Mouse (Mus musculus): ENCODE measurements around the gene Rps6kb1. TPM values are rescaled to one million over a fixed set of nuclear protein-coding genes. Genes with fewer than 3 reads are reported as not detected.

Gene Rps6kb1
- polyA plus RNA-seq, 1 experiment: 31.4 TPM

DNA sequence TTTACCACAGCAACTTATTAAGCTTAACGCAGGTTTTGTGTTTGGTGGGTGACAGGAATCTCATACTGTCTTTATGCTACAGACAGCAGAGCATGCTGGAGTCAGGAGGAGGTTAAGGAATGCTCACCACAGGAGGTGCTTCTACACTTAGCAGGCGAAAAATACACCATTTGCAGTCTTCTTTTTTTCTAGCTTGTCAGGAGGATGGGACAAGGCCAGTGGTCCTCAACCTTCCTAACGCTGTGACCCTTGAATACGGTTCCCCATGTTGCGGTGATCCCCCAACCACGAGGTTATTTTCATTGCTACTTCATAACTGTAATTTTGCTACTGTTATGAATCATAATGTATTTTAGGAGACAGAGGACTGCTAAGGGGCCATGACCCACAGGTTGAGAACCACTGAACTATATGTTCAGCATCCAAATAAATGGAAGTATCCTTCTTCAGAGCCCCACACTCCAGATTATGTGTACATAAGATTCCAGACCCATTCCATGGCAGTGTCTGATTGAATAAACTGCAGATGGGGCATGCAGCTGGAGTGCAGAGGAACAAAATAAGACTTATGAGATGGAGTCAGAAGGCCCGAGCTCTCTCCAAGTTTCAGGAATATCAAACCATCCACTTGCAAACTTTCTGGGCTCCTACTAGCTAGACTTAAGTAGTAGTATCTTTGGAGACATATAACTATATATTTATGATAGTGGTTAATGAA lies 38.1 kb upstream of the Rps6kb1 start:
- WGBS: 75% methylated on average over 7 of the region's 7 CpGs
- TF ChIP-seq POLR2A (IDR thresholded peaks at IDR 0.05; ENCODE audit: borderline replicate concordance, control insufficient read depth, low read depth, low read length): no peak
- TF ChIP-seq CTCF (IDR thresholded peaks at IDR 0.05; ENCODE audit: control insufficient read depth, insufficient read depth, low read length): no peak
- no peak overlapping the region for H3K4me3 ChIP-seq (replicated peaks; ENCODE audit: control insufficient read depth, low read depth, low read length)
- peaks cover 12% of the 10 kb centered on the region for H3K4me1 ChIP-seq (ENCODE audit: control insufficient read depth, insufficient read depth, low read length)
- peak overlapping the region; percentile 83; the same call in 1 of the 2 replicates for H3K27ac ChIP-seq (ENCODE audit: control insufficient read depth, insufficient read depth, low read depth, low read length, poor library complexity)

DNA sequence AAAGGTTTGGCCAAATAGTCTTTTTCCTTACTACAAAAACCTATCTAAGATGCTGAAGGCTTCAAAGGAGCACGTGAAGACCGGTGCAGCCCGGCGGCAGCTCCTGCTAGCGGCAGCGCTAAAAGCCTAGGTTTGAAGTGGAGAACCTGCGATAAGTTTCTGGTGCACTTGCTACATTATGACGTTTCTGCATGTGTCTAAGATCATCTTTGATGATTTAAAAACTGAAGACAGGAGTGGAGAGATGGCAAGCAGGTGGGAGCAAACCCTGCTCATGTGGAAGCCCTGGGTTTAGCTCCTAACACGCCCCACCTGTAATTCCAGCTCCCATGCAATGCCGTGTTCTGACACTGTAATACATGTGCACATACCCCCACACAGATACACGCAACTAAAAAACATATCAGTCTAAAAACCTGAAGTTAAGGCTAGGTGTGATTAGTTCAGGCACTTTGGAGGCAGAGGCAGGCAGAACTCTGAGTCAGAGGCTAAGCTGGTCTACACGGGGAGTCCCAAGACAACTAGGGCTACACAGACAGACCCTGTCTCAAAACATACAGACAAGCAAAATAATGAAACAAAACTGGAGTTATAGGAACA lies 37.4 kb upstream of the Rps6kb1 start:
- WGBS: 39% methylated on average over 12 of the region's 12 CpGs

GRCm38 (mm10) chr11:86581250-86581753 lies 36.7 kb upstream of the Rps6kb1 start:
- Histone ChIP-seq H3K4me3 (replicated peaks; ENCODE audit: control insufficient read depth, low read depth, low read length) (peak overlapping the region; percentile 69), H3K27ac (ENCODE audit: control insufficient read depth, insufficient read depth, low read depth, low read length, poor library complexity) (peak overlapping the region; percentile 83), H3K4me1 (ENCODE audit: control insufficient read depth, insufficient read depth, low read length) (peaks cover 12% of the 10 kb centered on the region)
- 0 out of 2 replicates have a peak, but pooled peaks have one; percentile 42 for TF ChIP-seq POLR2A (IDR thresholded peaks at IDR 0.05; ENCODE audit: borderline replicate concordance, control insufficient read depth, low read depth, low read length)
- no peak for TF ChIP-seq CTCF (IDR thresholded peaks at IDR 0.05; ENCODE audit: control insufficient read depth, insufficient read depth, low read length)
- 1% methylated on average over 11 of the region's 11 CpGs for WGBS

More for the DNA sequence above, 37.4 kb upstream of the Rps6kb1 start:
- H3K4me3 ChIP-seq (replicated peaks; ENCODE audit: control insufficient read depth, low read depth, low read length): no peak overlapping the region
- peak overlapping the region; percentile 83; the same call in 1 of the 2 replicates for H3K27ac ChIP-seq (ENCODE audit: control insufficient read depth, insufficient read depth, low read depth, low read length, poor library complexity)
- TF ChIP-seq POLR2A (IDR thresholded peaks at IDR 0.05; ENCODE audit: borderline replicate concordance, control insufficient read depth, low read depth, low read length) (no peak), CTCF (IDR thresholded peaks at IDR 0.05; ENCODE audit: control insufficient read depth, insufficient read depth, low read length) (no peak)
- peaks cover 12% of the 10 kb centered on the region for H3K4me1 ChIP-seq (ENCODE audit: control insufficient read depth, insufficient read depth, low read length)

- peak overlapping the region; percentile 69 for H3K4me3 ChIP-seq (replicated peaks; ENCODE audit: control insufficient read depth, low read depth, low read length)
- TF ChIP-seq CTCF (IDR thresholded peaks at IDR 0.05; ENCODE audit: control insufficient read depth, insufficient read depth, low read length) (no peak), POLR2A (IDR thresholded peaks at IDR 0.05; ENCODE audit: borderline replicate concordance, control insufficient read depth, low read depth, low read length) (no peak)
- H3K4me1 ChIP-seq (ENCODE audit: control insufficient read depth, insufficient read depth, low read length): peaks cover 12% of the 10 kb centered on the region
- WGBS: 45% methylated on average over 9 of the region's 9 CpGs
- H3K27ac ChIP-seq (ENCODE audit: control insufficient read depth, insufficient read depth, low read depth, low read length, poor library complexity): peak overlapping the region; percentile 86
These were observed 35.9 kb upstream of the Rps6kb1 start for GRCm38 (mm10) chr11:86580319-86581113.

GRCm38 (mm10) chr11:86579731-86580318 lies 35.2 kb upstream of the Rps6kb1 start:
- WGBS: 70% methylated on average over 10 of the region's 10 CpGs
- Histone ChIP-seq H3K27ac (ENCODE audit: control insufficient read depth, insufficient read depth, low read depth, low read length, poor library complexity) (peak overlapping the region; percentile 86), H3K4me1 (ENCODE audit: control insufficient read depth, insufficient read depth, low read length) (peaks cover 12% of the 10 kb centered on the region), H3K4me3 (replicated peaks; ENCODE audit: control insufficient read depth, low read depth, low read length) (no peak overlapping the region)
- TF ChIP-seq CTCF (IDR thresholded peaks at IDR 0.05; ENCODE audit: control insufficient read depth, insufficient read depth, low read length): no peak
- TF ChIP-seq POLR2A (IDR thresholded peaks at IDR 0.05; ENCODE audit: borderline replicate concordance, control insufficient read depth, low read depth, low read length): no peak

DNA sequence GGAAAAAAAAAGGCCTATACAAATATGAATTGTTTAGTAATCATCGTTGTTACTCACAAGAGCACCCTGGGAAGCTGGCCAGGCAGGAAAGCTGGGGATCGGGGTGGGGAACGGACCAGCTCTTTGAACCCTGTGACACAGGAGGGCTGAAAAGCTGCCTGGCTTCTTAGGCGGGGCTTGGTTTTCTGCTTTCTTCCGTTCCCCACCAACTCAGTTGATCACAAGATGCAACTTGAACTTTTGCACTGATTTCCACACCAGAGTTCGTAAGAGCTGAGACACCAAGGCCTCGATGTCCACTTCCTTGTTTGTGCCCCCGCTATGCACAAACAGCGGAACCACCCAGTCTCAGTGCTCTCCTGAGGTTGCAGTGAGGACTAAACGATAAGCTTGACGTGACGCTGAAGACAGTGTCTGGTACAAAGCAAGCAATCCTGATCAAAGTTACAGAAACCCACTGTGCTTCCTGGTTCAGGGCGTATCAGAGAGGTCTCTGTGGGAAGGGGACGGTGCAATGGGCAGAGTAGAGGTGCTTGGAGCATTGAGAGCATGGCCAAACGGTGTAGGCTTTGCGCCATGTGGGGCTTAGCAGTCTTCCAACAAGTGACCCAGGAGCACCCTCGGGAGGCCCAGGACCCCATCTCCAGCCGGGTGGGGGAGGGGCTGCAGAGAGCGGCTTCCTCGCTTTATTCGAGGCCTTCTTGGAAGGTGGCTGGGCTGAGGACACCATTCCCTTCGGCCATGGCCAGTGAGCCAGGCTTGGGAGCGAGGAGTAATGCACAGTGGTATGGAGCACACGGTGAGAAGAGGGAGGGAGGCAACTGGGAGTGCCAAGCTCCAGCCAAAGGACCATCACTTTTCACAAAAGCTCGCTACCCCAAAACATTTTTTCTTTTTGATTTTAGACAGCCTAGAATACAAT lies 34.5 kb upstream of the Rps6kb1 start:
- peak overlapping the region; percentile 86 for H3K27ac ChIP-seq (ENCODE audit: control insufficient read depth, insufficient read depth, low read depth, low read length, poor library complexity)
- WGBS: 47% methylated on average over 25 of the region's 25 CpGs

More for the DNA sequence above, 34.5 kb upstream of the Rps6kb1 start:
- H3K4me1 ChIP-seq (ENCODE audit: control insufficient read depth, insufficient read depth, low read length): peaks cover 12% of the 10 kb centered on the region
- TF ChIP-seq POLR2A (IDR thresholded peaks at IDR 0.05; ENCODE audit: borderline replicate concordance, control insufficient read depth, low read depth, low read length): no peak
- no peak for TF ChIP-seq CTCF (IDR thresholded peaks at IDR 0.05; ENCODE audit: control insufficient read depth, insufficient read depth, low read length)
- no peak overlapping the region for H3K4me3 ChIP-seq (replicated peaks; ENCODE audit: control insufficient read depth, low read depth, low read length)
